Mouse (Mus musculus) ES-Bruce4 (cell line): ENCODE measurements at regions not wholly inside any gene's neighbourhood (a gene's known extent, or its start where the extent isn't known, plus 50 kb on each side); places are given as distances from the start of the nearest gene placed in this dataset.

Experiments used
- CTCF ChIP-seq: IDR thresholded peaks from one replicate; pipeline ENCODE4 v1.8.1; 2011; ENCODE audit warnings: low read depth, low read length
- EP300 ChIP-seq: IDR thresholded peaks from 2 replicates; pipeline ENCODE4 v1.6.1; 2011; ENCODE audit warnings: low read depth, low read length; ENCODE audit not compliant: insufficient read depth
- POLR2A ChIP-seq: IDR thresholded peaks from one replicate; pipeline ENCODE4 v1.8.1; 2011; ENCODE audit warnings: low read length; ENCODE audit not compliant: insufficient read depth

DNA sequence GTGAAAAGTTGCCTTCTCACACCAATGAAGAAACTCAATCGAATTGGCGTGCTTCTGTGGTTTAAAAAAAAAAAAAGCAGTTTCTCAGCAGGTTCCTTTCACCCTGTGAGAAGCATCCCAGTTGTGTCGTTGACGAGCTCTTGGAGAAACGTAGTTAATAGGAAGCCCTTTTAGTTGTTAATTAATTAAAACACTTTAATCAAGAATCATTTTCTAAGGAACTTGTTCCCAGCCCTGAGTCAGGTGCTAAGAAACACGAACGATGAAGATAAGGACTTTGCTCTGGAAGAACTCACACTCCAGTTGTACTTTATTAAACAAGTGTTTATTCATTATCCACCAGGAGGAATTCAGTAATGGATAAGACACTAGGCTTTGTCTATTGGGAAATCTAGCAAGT is 58.8 kb upstream of the Ak4 start:
- TF ChIP-seq POLR2A (no peak), CTCF (no peak), EP300 (no peak)
